Mouse (Mus musculus): ENCODE results near the gene Lrrc71. TPM values are rescaled to one million over a fixed set of nuclear protein-coding genes. Genes with fewer than 3 reads are reported as not detected.

The Lrrc71 gene
- polyA plus RNA-seq, 1 experiment from 2014 or later: 3.9 TPM

Other genes starting within 250 kb of the Lrrc71 start
- gene Etv3, start 223.2 kb downstream of the Lrrc71 start, polyA plus RNA-seq (2015; fragmentation: Nextera tagmentation; extraction: Ambion mirVana): 16.9 and 20.3 TPM in 2 replicates
- gene Arhgef11, start 131.1 kb downstream of the Lrrc71 start, polyA plus RNA-seq (2015; fragmentation: Nextera tagmentation; extraction: Ambion mirVana): 15.4 and 15.5 TPM in 2 replicates
- 1.5 and 1.6 TPM in 2 replicates for gene Ntrk1, start 46.5 kb upstream of the Lrrc71 start, polyA plus RNA-seq (2015; fragmentation: Nextera tagmentation; extraction: Ambion mirVana)
- gene Insrr, start 48.3 kb upstream of the Lrrc71 start, polyA plus RNA-seq (2015; fragmentation: Nextera tagmentation; extraction: Ambion mirVana): 0.04 and 0.23 TPM in 2 replicates
- gene Pear1, start 75.7 kb upstream of the Lrrc71 start, polyA plus RNA-seq (2015; fragmentation: Nextera tagmentation; extraction: Ambion mirVana): 32.4 and 34.5 TPM in 2 replicates
- gene Sh2d2a, start 98.1 kb upstream of the Lrrc71 start, polyA plus RNA-seq (2015; fragmentation: Nextera tagmentation; extraction: Ambion mirVana): 0.36 and 2.0 TPM in 2 replicates
- gene Prcc, start 137.0 kb upstream of the Lrrc71 start, polyA plus RNA-seq (2015; fragmentation: Nextera tagmentation; extraction: Ambion mirVana): 8.3 and 11.7 TPM in 2 replicates
- gene Hdgf, start 157.7 kb upstream of the Lrrc71 start, polyA plus RNA-seq (2015; fragmentation: Nextera tagmentation; extraction: Ambion mirVana): 81.3 and 86.3 TPM in 2 replicates
- gene Mrpl24, start 170.9 kb upstream of the Lrrc71 start, polyA plus RNA-seq (2015; fragmentation: Nextera tagmentation; extraction: Ambion mirVana): 77.5 and 79.3 TPM in 2 replicates
- gene Isg20l2, start 181.7 kb upstream of the Lrrc71 start, polyA plus RNA-seq (2015; fragmentation: Nextera tagmentation; extraction: Ambion mirVana): 50.3 and 54.8 TPM in 2 replicates
- gene Rrnad1, start 182.1 kb upstream of the Lrrc71 start, polyA plus RNA-seq (2015; fragmentation: Nextera tagmentation; extraction: Ambion mirVana): 20.2 and 20.6 TPM in 2 replicates
- gene Crabp2, start 200.0 kb upstream of the Lrrc71 start, polyA plus RNA-seq (2015; fragmentation: Nextera tagmentation; extraction: Ambion mirVana): 4.7 and 4.9 TPM in 2 replicates
- 15.5 and 15.6 TPM in 2 replicates for gene Nes, start 222.5 kb upstream of the Lrrc71 start, polyA plus RNA-seq (2015; fragmentation: Nextera tagmentation; extraction: Ambion mirVana)